Mouse (Mus musculus): ENCODE measurements at regions not wholly inside any gene's neighbourhood (a gene's known extent, or its start where the extent isn't known, plus 50 kb on each side); places are given as distances from the start of the nearest gene placed in this dataset.

DNA sequence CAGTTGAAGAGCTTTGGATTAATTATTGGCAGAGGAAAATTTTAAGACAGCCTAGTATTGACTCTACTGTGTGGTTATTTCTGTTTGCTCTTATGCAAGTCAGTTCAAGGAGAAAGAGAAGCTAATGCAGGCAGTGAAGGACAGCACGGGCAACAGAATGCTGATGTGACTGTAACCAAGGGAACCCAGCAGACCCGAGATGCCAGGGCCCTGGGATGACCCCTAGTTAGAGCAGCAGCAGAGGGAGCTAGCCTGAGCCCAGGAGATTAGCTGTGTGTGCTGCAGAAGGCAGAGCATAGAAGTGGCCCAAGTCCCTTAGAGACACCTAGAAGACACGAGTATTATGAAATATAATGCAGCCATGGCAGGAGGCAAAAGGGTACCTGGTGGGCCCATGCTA is 223.7 kb upstream of the Pfn2 start:
- DNase-seq (ENCODE audit: low spot score in 2 of 2), result no peak

DNA sequence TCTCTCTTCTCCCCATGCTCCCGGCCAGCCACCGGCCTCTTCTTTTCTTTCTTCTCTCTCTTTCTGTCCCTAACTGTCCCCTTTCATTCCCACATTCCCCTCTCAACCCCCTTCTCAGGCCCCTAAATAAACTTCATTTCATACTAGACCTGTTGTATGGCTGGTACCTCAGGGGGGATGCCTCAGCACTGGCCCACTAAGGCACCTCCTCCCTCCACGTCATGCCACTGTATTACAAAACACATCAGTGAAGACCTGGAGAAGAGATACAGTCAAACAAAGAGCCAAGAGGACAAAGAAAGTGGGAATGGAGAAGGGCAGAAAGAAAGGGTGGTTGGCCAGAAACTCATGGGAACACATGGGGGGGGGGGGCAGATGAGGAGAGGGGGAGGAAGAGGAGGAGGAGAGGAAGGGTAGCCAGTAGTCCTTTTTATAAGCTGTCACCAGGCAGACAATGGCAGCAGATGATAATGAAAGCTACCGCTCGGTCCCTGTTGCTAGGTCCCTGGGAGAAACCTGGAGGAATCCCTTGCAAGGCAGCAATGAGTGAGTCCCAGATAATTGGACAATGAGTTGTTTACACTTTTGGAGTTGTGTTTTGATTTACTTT is 224.5 kb upstream of the Pfn2 start:
- DNase-seq (ENCODE audit: low spot score in 2 of 2), result no peak

DNA sequence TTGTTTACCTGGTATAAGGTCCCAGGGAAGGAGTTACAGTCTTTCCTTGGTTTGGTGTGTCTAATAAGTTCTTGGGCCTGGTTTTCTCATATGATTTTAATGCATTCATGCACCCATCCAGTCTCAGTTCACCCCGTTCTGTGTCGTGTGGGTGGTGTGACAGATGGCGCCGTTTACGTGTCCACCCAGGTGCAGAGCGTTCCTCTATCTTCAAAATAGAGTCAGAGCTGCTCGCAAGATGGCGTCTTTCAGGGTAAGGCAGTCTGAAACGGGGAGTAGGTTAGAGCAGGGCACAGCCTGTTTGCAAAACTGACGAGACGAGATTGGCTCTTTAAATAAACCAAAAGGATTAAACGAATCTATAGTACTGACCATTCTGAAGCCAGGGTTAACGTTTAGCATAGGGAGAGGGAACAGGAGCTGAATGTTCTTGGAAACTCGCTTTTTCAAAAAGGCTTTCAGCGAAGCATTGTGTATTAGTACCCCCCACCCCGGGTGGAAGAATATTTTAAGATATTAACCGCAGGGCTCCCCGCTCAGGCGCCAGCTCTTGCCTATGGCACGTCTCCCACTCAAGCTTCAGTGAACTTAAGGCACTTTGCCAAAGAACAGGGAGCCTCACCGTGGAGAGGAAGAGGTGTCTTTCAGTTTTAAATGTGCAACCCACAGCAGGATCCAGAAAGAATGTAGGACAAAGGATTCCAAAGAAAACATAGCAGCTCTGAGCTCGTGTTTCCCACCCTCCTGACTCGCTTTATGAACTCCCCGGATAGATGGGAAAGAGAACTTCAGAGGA is 241.7 kb upstream of the Pfn2 start:
- DNase-seq (ENCODE audit: low spot score in 2 of 2), result no peak

DNA sequence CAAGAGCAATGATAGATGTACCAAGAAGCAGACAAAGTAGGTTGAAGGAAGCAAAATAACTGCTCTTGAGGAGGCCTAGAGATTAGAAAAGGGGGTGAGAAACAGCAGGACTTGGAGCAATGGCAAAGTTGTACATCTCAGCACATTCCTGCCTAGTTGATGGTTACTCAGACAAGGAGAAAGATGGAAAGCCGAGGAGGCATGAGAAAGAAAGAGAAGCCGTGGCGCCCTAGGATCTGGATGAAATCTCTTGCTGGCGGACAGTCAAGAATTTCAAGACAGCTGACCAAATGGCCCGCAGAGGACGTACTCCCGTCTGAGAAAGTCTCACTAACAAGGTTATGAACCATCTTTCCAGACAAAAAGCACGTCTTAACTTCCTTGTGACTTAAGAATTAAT is 242.5 kb upstream of the Pfn2 start:
- no peak for DNase-seq (ENCODE audit: low spot score in 2 of 2)

DNA sequence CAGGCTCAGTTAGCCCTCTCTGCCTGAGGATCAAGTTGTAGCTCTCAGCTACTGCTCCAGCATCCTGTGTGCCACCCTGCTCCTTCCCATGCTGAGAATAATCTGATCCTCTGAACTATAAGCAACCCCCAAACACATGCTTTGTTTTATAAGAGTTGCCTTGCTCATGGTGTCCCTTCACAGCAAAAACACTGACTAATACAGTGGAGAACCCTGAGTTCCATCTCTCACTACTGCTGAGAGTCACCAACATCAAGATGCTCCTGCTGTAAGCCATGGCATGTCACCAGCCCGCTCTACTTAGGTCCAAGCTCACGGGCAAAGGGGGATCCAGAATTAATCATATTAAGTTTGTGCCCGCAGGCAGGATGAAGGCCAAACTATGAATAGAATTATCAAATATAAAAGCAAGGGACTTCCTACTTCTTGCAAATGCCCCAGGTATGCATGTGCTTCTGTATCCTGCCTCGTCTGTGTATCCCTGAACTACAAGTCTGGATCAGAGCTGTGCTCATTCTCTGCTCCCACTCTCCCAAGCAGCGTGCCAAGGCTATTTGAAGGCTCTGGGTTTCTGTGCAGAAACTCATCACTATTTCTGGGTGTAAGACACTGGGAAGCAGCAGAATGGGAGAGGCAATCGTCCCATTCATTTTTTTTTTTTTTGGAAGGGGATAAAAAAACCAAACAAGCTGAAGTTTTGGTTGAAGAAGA is 243.7 kb upstream of the Pfn2 start:
- DNase-seq (ENCODE audit: low spot score in 2 of 2), result no peak

DNA sequence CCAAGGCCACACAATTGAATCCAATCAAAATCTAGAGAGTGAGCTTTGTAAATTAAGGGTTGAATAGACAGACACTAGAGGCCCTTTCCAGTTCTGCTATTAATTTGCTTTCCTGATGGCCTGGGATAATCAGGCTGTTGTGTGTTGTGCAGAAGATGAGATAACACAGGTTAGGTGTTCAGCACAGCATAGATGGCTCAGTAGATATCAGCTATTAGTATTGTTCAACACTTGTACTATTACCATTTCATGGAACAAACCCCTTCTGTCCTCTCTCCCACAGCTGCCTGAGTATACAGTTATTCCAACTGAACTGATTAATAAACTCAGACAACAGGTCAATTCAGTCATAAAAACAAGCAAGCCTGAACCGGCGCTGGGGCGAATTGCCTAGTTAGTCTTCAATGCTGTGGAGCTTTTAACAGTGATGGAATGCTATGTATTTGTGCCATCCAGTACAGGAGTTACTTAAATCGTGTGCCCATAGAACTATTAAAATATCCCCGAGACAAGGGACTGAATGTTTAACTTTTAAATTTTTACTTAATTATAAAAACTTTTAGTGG is 263.1 kb upstream of the Pfn2 start:
- DNase-seq (ENCODE audit: low spot score in 2 of 2), result no peak

DNA sequence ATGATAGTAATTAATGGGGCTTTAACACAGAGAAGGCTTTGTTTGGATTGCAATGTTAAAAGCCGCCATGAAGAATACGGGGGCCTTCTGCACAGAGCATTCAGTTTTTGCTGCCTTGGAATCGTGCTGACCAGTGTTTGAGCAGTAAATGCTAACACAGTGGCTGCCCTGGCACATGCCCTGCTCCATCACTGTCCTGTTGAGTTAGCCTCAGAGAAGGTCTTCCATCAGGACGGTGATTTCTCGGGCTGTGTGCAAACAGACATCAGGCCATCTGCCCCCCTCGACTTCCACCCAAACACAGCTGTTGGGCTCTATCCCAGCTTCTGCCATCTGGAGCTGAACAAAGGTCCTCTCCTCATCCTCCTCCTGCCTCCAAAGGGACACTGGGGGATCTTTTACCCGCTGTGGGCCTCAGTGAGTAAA is 264.6 kb upstream of the Pfn2 start:
- no peak for DNase-seq (ENCODE audit: low spot score in 2 of 2)

DNA sequence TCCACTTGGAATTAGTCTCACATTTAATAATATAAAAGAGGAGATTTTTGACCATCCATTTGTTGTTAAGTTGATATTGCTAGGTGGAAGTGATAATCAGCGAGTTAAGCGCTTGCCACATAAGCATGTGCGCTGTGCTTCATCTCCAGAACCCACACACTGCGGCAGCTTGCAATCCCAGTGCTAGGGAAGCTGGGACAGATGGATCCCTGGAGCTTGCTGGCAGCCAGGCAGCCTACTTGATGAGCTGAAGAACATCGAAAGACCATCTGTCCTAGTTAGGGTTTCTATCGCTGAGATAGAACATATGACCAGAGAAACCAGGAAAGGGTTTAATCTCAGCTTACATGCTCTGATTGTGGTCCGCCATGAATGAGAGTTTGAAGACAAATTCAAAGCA is 266.1 kb upstream of the Pfn2 start:
- DNase-seq (ENCODE audit: low spot score in 2 of 2), result no peak

DNA sequence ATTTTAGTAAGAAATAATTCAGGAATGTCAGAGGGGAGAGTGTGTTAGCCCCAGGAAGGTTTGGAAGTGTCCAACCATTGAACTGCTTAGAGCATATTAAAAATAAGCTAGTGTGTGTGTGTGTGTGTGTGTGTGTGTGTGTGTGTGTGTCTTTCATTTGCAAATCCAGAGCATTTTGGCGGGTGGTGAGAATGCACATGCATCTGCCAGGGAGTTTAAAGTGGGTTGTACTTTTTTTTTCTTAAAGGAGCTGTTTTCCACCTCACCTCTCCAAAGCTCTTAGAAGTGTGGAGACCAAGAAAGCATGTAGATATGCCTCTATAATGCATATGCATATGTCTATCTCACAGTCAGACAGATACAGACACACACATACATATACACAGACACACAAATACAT is 267.6 kb upstream of the Pfn2 start:
- DNase-seq (ENCODE audit: low spot score in 2 of 2), result no peak

DNA sequence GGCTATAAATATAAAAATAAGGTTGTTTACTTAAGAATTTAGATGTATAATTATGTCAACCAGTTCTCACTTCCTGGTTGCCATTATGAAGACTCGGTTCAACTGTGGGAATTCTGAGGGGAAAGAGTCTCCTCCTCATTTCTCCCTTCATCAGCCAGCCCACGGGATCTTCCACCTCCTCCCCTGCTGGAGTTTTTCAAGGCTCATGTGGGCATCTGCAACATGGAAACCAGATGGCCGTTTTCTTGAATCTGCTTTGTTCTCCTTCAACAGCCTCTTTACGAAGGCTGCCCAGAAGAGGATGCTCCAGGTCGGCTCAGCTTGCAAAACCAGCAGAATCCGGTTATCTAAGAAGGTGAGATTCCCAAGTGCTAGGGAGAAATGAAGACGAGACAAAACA is 269.0 kb upstream of the Pfn2 start:
- DNase-seq (ENCODE audit: low spot score in 2 of 2), result no peak

DNA sequence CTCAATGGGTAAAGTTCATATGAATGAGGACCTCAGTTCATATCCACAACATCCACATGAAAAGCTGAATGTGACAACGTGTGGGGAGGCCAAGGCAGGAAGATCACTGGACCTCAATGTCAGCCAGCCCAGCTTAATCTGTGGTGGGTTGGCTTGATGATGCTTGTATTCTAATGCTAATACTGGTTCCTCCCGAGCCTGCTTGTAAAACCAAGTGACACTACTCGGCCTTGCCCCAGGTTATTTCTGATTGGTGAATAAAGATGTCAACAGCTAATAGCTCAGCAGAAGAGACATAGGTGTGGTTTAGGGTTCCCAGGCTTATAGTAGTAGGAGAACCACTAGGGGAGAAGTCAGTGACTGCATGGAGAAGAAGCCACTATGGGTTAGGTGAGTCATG is 272.2 kb upstream of the Pfn2 start:
- DNase-seq (ENCODE audit: low spot score in 2 of 2), result no peak

DNA sequence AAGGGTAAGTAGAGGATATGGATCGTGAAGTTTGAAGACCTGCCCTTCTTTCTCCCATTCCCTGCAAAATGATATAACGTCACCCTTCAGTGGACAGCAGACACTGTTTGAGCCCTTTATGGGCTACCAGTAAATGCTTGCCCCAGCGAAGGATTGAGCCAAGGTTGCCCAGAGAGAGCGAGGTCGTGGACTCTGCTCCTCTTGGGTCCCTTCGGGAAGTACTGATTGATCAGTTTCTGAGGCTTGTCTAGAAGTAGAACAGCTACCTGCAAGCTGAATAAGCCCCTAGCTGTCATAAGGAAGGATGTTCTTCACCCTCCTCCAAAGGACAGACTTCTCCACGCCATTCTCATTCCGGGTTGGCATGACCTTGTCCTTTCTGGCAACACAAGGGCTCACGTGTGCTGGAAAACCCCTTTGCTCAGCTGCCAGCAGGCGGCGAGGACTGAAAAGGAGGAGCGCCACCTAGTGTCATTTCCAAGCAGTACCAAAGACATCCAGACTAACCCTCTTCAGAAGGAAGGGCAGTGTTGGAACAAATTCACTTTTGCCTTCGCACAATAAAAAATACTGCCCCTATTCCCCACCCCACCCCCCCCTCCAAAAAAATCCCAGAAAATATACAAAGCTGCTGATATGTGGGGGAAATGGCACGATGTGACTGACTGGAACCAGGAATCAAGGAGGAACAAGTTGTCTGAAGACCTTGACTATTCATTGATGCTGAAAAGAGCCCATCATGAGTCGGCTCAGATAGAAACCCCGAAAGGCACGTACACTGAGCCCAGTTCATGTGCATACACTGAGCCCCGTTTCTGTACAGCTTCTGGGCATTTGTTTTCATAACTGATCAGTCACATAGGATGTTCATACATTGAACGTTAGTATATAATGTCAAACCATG is 274.8 kb upstream of the Pfn2 start:
- DNase-seq (ENCODE audit: low spot score in 2 of 2), result peak; percentile 33 to 49

DNA sequence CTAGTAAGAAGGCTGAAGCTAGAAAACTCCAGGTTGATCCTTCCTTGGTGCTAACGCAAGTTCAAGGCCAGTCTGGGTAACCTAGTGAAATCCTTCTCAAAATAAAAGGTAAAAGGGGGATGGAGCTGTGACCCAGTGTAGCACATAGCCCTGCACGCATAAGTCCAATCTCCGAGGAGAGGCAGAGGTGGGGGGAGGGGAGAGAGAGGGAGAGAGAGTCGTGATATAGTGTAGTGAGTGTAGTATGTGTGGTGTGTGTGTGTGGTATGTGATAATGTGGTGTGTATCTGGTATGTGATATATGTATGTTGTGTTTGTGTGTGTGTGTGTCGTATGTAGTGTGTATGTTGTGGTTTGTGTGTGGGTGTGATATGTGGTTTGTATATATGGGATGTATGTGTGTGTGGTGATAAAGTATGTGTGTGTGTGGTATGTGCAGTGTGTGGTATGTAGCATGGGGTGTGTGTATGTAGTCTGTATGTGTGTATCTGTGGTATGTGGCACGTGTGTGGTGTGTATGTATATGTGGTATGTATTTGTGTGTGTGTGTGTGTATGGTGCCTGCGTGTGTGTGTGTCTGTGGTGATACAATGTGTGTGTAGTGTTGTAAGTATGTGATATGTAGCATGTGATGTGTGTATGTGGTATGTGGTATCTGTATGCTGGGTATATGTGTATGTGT is 275.7 kb upstream of the Pfn2 start:
- DNase-seq (ENCODE audit: low spot score in 2 of 2), result no peak

DNA sequence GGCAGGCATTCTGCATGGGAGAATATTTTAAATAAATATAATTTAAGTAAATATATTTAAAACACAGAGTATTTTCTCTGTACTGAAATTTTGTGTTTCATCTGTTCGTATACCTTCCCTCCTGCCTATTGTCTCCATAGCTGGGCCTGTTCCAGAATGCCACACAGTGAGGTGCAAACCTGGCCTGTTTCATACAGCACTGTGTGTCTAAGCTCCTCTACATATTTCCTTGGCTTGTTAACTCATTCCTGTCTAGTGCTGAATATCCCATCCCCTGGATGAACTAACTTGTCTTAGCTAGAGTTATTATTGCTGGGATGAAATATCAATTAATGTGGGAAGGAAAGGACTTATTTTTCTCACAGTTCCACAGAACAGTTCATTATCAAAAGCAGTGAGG is 277.0 kb upstream of the Pfn2 start:
- no peak for DNase-seq (ENCODE audit: low spot score in 2 of 2)

DNA sequence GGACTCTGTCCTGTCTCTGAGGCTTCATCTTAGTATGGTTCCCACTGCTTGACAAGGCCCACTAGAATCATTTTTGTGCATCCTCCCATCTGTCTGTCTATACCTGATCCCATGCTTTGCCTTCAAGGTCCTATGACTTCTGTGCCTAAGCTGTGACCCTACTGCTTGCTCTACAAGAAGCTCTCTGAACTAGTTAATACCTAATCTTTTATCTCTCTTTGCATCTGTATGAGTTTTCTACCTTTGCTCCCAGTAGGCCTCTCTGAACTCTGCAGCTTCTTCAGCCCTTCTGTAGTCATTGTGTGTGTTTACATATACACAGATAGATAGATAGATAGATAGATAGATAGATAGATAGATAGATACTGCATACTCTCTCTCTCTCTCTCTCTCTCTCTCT is 279.1 kb upstream of the Pfn2 start:
- no peak for DNase-seq (ENCODE audit: low spot score in 2 of 2)

DNA sequence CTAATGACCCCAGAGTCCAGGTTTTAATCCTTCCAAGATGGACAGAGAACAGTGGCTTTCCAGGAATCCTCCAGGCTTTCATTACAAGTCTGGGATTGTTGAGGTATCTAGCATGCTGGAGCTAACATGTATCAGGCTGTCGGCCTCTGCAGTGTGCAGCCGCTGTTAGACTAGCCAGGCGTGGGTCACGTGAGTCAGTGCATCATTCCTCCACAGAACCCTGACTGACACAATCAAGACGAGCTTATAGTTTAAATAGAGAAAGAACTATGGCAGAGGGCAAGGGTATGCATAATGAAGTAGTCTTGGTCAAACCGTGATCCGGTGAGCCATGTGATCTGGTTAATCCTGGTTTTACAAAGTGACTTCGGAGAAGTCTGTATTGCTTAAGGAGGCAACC is 280.2 kb upstream of the Pfn2 start:
- no peak for DNase-seq (ENCODE audit: low spot score in 2 of 2)

DNA sequence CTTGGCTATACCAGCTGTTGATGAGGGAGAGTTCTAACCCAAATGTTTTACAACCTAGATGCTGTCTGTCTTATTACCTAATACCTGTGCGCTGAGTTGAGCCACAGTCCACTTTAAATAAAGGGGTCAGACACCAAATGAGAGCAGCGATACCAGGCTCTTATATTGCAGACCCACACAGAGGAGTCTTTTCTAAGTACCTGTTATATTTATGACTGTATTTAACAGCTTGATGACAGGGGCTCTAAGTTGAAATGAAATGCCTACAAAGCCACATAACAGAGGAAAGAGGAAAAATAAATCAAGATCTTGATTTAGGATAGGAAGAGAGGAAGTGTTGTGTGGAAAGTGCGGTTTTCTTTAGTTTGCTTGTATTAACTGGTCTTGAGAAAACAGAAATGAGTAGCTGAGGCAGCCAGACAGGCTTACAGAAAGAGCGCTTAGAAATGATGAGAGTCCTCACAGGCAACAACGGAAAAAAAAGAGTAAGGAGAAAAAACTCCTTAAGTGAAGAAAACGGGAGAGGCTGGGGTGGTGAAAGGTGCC is 281.6 kb upstream of the Pfn2 start:
- DNase-seq (ENCODE audit: low spot score in 2 of 2), result no peak

DNA sequence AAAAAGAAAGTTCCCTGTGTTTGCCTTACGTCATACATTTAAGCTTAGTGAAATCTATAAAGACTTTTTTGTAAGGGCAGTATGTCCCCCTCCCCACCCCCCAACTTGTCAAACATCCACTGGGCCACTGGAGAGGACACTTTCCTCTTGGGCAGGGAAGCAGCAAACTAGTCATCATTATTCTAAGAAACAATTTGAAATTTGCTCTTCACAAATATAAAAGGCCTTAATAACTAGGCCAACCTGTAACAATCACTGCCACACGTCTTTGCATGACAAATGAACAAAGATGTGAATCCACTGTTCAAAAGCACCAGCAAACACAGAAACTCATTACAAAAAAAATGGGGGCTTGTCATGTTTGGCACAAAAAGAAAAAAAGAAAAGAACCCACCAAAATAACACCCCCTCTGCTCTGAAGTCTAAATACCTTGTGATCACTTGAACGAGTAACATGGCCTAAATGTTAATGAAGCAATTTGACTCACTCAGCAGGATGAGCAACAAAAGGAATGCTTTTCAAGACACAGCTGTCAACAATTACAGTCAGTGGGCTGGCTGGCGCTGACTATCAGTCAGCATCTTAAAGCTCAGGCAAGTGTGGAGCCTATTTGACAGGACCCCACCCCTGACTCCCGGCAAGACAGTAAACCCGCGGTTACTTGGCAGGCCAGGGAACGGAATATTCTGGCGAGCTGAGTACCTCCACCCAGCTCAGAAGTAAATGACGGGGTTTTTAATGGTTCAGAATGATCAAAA is 278.7 kb upstream of the Tsc22d2 start:
- no peak for DNase-seq (ENCODE audit: low spot score in 2 of 2)

DNA sequence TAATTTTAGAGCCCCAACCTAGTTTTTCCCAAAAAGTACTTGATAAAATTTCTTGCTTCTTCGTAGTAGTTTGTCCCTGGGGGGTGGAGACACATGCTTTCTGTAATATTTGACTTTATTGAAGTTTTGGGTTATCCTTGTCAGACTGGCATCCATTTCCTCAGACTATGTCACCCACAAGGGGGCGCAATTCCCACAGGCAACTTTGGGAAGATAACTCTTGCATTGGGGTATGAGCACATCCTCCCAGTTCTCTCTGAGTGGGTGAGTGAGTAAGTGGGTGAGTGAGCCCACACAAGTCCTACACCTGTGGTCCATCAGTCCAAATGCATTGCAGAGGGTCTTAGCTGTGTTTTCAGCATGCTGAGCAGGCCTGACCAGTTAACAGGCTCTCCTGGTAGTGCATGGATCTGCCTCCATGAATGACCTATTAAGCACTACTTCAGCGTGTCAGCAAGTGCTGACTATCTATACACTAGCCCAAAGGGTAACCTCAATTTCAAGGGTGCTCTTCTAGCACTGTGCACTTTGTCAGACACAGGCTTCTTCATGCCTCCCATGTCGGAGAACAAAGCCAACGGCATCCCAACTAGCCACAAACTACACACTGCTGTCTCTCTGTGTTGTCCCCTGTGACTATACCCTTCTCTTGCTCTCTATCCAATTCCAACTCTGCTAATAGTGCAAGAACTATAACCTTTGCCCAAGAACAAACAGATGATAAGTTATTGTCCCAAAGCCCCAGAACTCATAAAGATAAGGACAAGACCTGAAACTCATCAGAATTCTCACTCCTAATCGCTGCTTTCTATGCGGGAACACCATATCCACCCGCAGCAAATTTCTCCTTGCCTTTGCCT is 275.6 kb upstream of the Tsc22d2 start:
- peak in 1 of 2 experiments; percentile 10 for DNase-seq (ENCODE audit: low spot score in 2 of 2)
